Mouse (Mus musculus): Measurements from ENCODE around the gene Trim63. TPM values are rescaled to one million over a fixed set of nuclear protein-coding genes. Genes with fewer than 3 reads are reported as not detected.

The Trim63 gene
- polyA plus RNA-seq, 1 experiment = 29.1 TPM

DNA sequence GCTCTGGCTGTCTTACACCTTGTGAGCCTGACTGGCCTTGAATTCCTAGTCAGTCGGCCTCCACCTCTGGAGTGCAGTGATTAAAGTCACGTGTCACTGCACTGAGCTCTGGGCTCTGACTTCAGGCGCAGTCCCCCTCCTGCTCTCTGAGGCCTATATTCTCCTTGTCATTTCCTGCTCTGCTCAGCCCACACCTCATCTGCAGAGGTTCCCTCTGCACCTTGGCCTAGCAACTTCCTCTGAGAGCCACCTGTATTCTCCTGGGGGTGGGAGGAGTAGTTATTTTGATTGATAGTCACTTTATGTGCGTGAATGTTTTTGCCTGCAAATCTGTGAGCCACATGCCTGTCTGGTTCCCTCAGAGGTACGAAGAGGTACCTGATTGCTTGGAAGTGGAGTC, 46.3 kb downstream of the Trim63 start:
- Histone ChIP-seq H3K79me2 (ENCODE audit: control insufficient read depth, insufficient read depth) (no peaks in the 10 kb centered on the region), H3ac (ENCODE audit: control insufficient read depth, insufficient read length) (no peak overlapping the region), H3K36me3 (ENCODE audit: control insufficient read depth, insufficient read depth) (no peaks in the 10 kb centered on the region), H3K4me3 (no peak overlapping the region), H3K27me3 (ENCODE audit: control insufficient read depth, insufficient read depth, insufficient read length) (peaks cover 13% of the 10 kb centered on the region), H3K4me2 (ENCODE audit: low read depth) (no peak overlapping the region)
- TF ChIP-seq TCF3 (IDR thresholded peaks at IDR 0.05; ENCODE audit: insufficient read length, low read depth) (no peak), MAX (IDR thresholded peaks at IDR 0.05; ENCODE audit: low read depth) (no peak)

DNA sequence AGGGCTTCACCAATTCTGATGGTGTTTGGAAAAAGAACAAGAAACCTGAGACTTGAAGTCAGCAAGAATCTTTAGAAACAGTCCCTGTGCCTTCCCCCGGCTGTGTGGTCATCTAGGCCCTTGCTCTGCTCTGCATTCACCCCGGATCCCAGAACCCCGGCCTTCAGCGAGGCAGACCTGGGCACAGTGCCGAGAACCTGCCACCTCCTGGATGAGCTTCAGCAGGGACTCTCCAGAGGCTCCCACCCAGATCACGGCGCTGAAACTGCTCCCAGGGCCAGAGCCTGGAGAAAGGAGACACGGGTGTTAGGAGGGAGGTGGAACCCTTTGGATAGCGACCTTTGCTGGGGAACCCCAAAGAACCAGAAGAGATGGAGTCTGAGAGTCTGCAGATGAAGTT, 47.2 kb downstream of the Trim63 start:
- Histone ChIP-seq H3ac (ENCODE audit: control insufficient read depth, insufficient read length) (no peak overlapping the region), H3K4me2 (ENCODE audit: low read depth) (no peak overlapping the region), H3K36me3 (ENCODE audit: control insufficient read depth, insufficient read depth) (no peaks in the 10 kb centered on the region), H3K4me3 (no peak overlapping the region), H3K27me3 (ENCODE audit: control insufficient read depth, insufficient read depth, insufficient read length) (peaks cover 13% of the 10 kb centered on the region), H3K79me2 (ENCODE audit: control insufficient read depth, insufficient read depth) (no peaks in the 10 kb centered on the region)
- no peak for TF ChIP-seq SRF (IDR thresholded peaks at IDR 0.05; ENCODE audit: control insufficient read depth, insufficient read length, low read depth)
- TF ChIP-seq USF1 (IDR thresholded peaks at IDR 0.05; ENCODE audit: low read depth) = no peak
- no peak for TF ChIP-seq POLR2A (IDR thresholded peaks at IDR 0.05; ENCODE audit: insufficient read length, low read depth)
- TF ChIP-seq MYOG (IDR thresholded peaks at IDR 0.05; ENCODE audit: control insufficient read depth in 1 of 3, insufficient read depth in 1 of 3, insufficient read length in 2 of 3, low read depth in 2 of 3) = no peak
- no peak for TF ChIP-seq MAX (IDR thresholded peaks at IDR 0.05; ENCODE audit: low read depth)
- no peak for TF ChIP-seq MYOD1 (IDR thresholded peaks at IDR 0.05; ENCODE audit: control insufficient read depth in 1 of 3, insufficient read length in 2 of 3, low read depth in 2 of 3)
- no peak for TF ChIP-seq TCF3 (IDR thresholded peaks at IDR 0.05; ENCODE audit: insufficient read length, low read depth)
- TF ChIP-seq POLR2AphosphoS2 (IDR thresholded peaks at IDR 0.05; ENCODE audit: insufficient read length, low read depth) = no peak
- TF ChIP-seq TCF12 (IDR thresholded peaks at IDR 0.05; ENCODE audit: insufficient read depth, poor library complexity, severe bottlenecking) = no peak
- TF ChIP-seq CEBPB (IDR thresholded peaks at IDR 0.05; ENCODE audit: insufficient read depth, poor library complexity, severe bottlenecking) = no peak
- no peak for TF ChIP-seq E2F4 (IDR thresholded peaks at IDR 0.05; ENCODE audit: insufficient read depth)
- no peak for TF ChIP-seq REST (IDR thresholded peaks at IDR 0.05; ENCODE audit: insufficient read depth, insufficient read length)

DNA sequence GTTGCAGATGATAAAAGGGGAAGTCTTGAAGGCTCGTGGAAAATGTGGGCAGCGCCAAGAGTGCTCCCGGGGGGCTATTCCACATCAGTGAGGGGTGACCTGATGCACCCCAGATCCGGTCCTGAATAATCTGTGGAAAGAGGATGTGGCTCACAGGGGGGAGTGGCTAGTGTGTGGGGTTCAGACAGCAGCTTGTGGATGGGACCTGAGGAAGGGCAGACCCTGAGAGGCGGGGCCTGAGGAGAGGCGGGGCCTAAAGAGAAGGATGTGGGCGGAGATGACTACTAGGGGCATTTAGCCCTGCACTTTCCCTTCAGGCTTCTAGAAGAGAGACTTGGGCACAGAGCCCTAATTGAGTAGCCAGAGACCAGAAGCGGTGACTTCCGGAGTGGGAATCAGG, 47.7 kb downstream of the Trim63 start:
- Histone ChIP-seq H3K36me3 (ENCODE audit: control insufficient read depth, insufficient read depth) (no peaks in the 10 kb centered on the region), H3K4me2 (ENCODE audit: low read depth) (no peak overlapping the region), H3ac (ENCODE audit: control insufficient read depth, insufficient read length) (no peak overlapping the region), H3K27me3 (ENCODE audit: control insufficient read depth, insufficient read depth, insufficient read length) (peaks cover 13% of the 10 kb centered on the region), H3K4me3 (no peak overlapping the region), H3K79me2 (ENCODE audit: control insufficient read depth, insufficient read depth) (no peaks in the 10 kb centered on the region)
- TF ChIP-seq USF1 (IDR thresholded peaks at IDR 0.05; ENCODE audit: low read depth) (no peak), MYOD1 (IDR thresholded peaks at IDR 0.05; ENCODE audit: control insufficient read depth in 1 of 3, insufficient read length in 2 of 3, low read depth in 2 of 3) (no peak)

DNA sequence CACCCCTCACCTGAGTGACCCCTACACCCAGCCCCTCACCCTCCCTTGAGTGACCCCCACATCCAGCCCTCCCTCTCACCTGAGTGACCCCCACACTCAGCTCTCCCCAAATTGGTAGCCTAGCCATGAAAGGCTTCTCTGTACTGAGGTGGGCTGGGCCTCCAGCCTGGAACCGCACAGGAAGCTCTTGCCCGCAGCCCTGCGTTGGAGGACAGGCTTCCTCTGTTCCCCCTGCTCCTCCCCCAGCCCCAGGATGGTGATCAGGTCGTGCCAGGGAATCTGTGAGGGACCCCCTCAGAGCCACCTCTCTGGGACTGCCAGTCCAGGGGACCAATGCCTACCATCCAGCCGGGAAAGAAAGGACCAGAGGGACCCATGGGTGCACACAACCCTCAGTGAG, 50.4 kb downstream of the Trim63 start:
- no peak for TF ChIP-seq SRF (IDR thresholded peaks at IDR 0.05; ENCODE audit: control insufficient read depth, insufficient read length, low read depth)
- no peak for TF ChIP-seq MAX (IDR thresholded peaks at IDR 0.05; ENCODE audit: low read depth)
- TF ChIP-seq USF1 (IDR thresholded peaks at IDR 0.05; ENCODE audit: low read depth) = no peak
- no peak for TF ChIP-seq MYOD1 (IDR thresholded peaks at IDR 0.05; ENCODE audit: control insufficient read depth in 1 of 3, insufficient read length in 2 of 3, low read depth in 2 of 3)
- TF ChIP-seq POLR2AphosphoS2 (IDR thresholded peaks at IDR 0.05; ENCODE audit: insufficient read length, low read depth) = no peak
- TF ChIP-seq TCF3 (IDR thresholded peaks at IDR 0.05; ENCODE audit: insufficient read length, low read depth) = no peak
- TF ChIP-seq CEBPB (IDR thresholded peaks at IDR 0.05; ENCODE audit: insufficient read depth, poor library complexity, severe bottlenecking) = no peak
- TF ChIP-seq E2F4 (IDR thresholded peaks at IDR 0.05; ENCODE audit: insufficient read depth) = no peak
- no peak for TF ChIP-seq REST (IDR thresholded peaks at IDR 0.05; ENCODE audit: insufficient read depth, insufficient read length)
- no peak overlapping the region for H3K4me2 ChIP-seq (ENCODE audit: low read depth)
- no peak overlapping the region for H3ac ChIP-seq (ENCODE audit: control insufficient read depth, insufficient read length)
- peaks cover 9% of the 10 kb centered on the region for H3K27me3 ChIP-seq (ENCODE audit: control insufficient read depth, insufficient read depth, insufficient read length)
- H3K4me3 ChIP-seq = no peak overlapping the region
- H3K79me2 ChIP-seq (ENCODE audit: control insufficient read depth, insufficient read depth) = no peaks in the 10 kb centered on the region
- no peaks in the 10 kb centered on the region for H3K36me3 ChIP-seq (ENCODE audit: control insufficient read depth, insufficient read depth)

DNA sequence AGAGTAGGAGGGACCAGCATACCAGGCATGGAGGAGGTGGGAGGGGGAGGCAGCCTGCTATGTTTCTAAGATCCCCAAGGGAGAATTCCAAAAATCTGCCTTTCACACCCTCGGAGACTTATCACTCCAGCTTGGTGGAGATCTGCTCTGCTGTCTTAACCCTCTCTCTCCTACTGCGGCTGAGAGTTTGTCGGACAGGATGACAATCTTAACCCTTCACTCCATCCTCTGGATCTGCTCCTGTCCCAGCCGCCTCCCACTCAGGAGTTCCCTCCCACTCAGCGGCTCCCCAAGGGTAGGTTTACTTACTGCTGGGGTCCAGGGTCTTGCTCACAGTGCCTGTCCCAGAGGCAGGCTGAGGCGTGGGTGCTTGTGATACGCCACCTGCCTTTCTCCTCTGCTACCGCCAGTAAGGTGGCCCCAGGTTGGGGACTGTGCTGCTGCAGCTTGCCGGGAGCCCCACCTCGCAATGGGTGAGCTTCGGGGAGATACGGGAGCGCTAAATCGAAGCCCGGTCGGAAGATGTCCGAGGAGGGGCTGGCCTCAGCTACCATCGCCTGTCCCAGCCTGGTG, 55.8 kb downstream of the Trim63 start:
- no peak for TF ChIP-seq MAX (IDR thresholded peaks at IDR 0.05; ENCODE audit: low read depth)
- TF ChIP-seq MYOD1 (IDR thresholded peaks at IDR 0.05; ENCODE audit: control insufficient read depth in 1 of 3, insufficient read length in 2 of 3, low read depth in 2 of 3) = no peak
- TF ChIP-seq POLR2AphosphoS2 (IDR thresholded peaks at IDR 0.05; ENCODE audit: insufficient read length, low read depth) = no peak
- no peak for TF ChIP-seq POLR2A (IDR thresholded peaks at IDR 0.05; ENCODE audit: insufficient read length, low read depth)
- no peak for TF ChIP-seq TCF3 (IDR thresholded peaks at IDR 0.05; ENCODE audit: insufficient read length, low read depth)
- TF ChIP-seq E2F4 (IDR thresholded peaks at IDR 0.05; ENCODE audit: insufficient read depth) = no peak
- no peak for TF ChIP-seq USF1 (IDR thresholded peaks at IDR 0.05; ENCODE audit: low read depth)
- no peak for TF ChIP-seq TCF12 (IDR thresholded peaks at IDR 0.05; ENCODE audit: insufficient read depth, poor library complexity, severe bottlenecking)
- TF ChIP-seq REST (IDR thresholded peaks at IDR 0.05; ENCODE audit: insufficient read depth, insufficient read length) = no peak
- TF ChIP-seq MYOG (IDR thresholded peaks at IDR 0.05; ENCODE audit: control insufficient read depth in 1 of 3, insufficient read depth in 1 of 3, insufficient read length in 2 of 3, low read depth in 2 of 3) = no peak
- no peak for TF ChIP-seq CEBPB (IDR thresholded peaks at IDR 0.05; ENCODE audit: insufficient read depth, poor library complexity, severe bottlenecking)
- Histone ChIP-seq H3K4me3 (peak overlapping the region; percentile 68), H3K4me2 (ENCODE audit: low read depth) (peak overlapping the region; percentile 95), H3K79me2 (ENCODE audit: control insufficient read depth, insufficient read depth) (no peaks in the 10 kb centered on the region), H3ac (ENCODE audit: control insufficient read depth, insufficient read length) (peak overlapping the region; percentile 54), H3K27me3 (ENCODE audit: control insufficient read depth, insufficient read depth, insufficient read length) (peaks cover 15% of the 10 kb centered on the region), H3K36me3 (ENCODE audit: control insufficient read depth, insufficient read depth) (no peaks in the 10 kb centered on the region)
